Mouse (Mus musculus) G1E (cell line): ENCODE measurements at regions not wholly inside any gene's neighbourhood (a gene's known extent, or its start where the extent isn't known, plus 50 kb on each side); places are given as distances from the start of the nearest gene placed in this dataset.

Experiments used
- CTCF ChIP-seq: IDR thresholded peaks from 2 replicates; pipeline ENCODE4 v1.5.1; 2012; ENCODE audit warnings: low read depth, low read length, inconsistent platforms, mixed read lengths
- GATA1 ChIP-seq: IDR thresholded peaks from 2 replicates; pipeline ENCODE4 v1.6.1; 2012; ENCODE audit warnings: borderline replicate concordance, low read length, inconsistent platforms, mixed read lengths

- TF ChIP-seq CTCF (no peak), GATA1 (no peak)
Observed at GRCm38 (mm10) chr9:120837431-120838150, 91.4 kb upstream of the Ctnnb1 start.
